Mouse (Mus musculus) induced T-regulatory cell, adult 2 months (primary cell): Measurements from ENCODE around the gene Ppm1h.
"Not testable (repeated sequence)": the region's sequence is repeated elsewhere in the genome, so short reads cannot be mapped to it uniquely, and the experiment has no call there.

Experiments used
- DNase-seq: peaks from one replicate; pipeline ENCODE4 v3.0.0-alpha.2; 2012; ENCODE audit warnings: low read depth

The Ppm1h gene

DNA sequence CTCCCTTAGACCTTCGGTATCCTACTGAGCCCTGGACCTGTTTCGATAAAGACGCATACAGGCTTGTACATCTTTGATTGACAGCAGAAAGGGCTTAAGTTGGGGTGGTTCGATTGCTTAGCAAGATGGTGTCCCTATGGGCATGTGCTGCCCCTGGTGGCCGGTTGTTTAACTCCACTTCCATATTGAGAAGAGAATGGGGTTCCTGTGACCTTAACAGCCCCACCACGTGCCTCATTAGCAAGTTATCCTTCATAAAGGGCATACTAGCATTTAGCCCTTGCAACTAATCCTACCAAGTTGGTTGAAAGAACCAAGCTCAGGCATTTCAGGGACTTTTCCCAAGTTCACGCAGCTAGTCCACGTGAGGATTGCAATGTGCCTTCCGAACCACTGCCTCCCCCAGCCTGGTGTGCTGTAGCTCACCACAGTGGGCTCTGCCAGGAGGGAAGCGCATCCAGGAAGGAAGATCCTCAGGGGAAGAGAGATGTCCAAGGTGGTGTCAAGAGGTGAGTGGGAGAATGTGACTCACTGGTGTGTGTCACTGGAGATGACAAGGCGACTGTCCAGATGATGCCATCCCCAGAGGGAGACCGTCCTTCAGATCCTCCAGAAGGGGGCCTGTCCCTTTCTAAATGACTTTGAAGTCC is 216.7 kb downstream of the Ppm1h start:
- peak; percentile 59 for DNase-seq

DNA sequence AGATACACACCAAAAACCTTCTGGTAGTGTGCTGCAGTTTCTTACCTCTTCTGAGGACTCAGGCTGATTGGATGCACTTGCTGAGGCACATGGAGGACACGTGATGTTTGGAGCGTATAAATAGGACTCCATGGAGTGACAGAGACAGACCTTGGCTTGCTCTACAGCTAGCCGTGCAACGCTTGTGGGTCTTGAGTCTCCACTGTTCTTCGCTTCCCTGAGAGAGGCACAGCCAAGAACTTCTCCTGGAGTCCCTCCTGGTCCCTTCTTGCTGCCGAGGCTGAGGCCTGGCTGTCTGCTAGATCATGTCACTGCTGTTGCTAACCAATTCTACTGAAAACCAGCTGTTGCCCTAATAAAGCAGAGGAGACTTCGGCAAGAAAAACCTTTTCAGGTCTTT is 221.4 kb downstream of the Ppm1h start:
- DNase-seq, result no peak

DNA sequence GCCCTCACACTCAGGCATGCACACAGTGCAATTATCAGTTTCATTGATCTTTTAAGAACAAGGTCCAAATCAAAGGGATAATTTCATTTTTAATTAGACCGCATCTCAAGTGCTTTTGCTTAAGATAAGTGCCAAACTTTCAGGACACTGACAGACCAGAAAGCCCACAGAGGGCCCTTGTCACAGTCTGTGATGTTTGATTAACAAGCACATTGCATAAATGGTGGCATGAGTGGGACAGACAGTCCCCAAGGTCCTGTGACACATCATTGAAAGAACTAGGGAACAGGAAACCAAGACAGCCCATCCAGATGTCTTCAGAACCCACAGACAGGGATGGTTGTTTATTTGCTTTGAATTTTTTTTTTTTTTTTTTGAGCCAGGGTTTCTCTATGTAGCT is 221.9 kb downstream of the Ppm1h start:
- no peak for DNase-seq

DNA sequence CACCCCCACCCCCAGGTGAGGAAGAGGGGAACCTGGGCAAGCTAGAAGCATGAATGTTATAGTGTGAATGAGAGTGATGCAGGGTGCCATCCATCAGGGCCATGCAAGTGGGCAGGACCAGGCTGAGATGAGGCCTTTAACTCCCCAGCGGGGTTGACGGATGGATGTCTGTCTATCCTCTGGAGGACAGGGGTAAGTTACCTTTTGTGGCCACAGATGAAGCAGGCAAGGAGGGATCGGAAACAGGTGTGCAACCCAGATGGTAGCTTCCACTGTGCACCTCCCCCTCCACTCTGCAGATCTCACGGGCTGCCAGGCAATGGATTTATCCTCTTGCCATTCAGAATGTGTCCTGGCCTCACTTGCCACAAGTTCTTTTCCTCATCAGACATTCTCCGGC is 222.8 kb downstream of the Ppm1h start:
- DNase-seq, result no peak

DNA sequence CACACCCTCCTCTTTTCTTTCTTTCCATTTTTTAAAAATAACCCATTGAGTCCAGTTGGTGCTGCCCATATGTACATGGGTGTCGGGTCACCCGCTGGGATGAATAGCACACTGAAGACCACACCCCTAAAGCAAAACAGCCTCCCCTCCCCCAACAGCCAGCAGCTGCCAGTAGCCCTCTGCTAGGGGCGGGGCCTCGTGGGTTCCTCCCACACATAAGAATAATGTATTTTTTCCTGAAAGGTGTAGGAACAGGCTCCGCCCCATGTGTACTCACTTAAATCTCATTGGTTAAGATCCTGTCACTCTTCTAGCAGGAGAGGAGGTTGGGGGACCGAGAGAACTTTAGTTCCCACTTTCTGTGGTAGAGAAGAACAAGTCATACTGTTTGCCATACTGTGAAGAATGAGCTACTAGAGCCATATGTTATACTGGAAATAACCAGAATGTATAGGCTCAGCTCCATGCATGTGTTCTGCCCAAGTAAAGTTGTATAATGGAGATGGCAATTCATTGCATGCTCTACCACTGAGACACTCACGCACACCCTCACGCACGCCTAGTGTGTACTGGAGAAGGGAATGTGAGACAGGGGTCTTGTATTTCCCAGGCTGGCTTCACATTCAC is 231.0 kb downstream of the Ppm1h start:
- DNase-seq, result no peak

DNA sequence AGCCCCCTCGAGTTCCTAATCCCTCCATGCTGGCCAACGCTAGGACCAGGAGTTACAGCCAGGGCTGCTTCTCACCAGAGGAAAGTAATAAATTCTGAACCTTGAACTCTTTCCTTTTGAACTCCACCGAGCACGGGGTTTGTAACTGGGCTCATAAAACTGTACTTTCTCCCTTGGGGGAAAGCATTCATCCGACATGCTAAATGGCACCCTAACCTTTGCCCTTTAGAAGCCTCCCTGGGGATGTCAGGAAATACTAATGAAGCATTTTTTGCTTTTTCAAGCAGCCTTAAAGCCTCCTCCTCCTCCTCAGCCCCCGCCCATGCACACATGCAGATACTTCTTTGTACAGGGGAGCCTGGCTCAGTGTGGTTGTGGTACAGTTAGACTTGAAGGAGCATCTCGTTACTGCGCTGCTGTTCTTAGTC is 232.2 kb downstream of the Ppm1h start:
- DNase-seq, result no peak

DNA sequence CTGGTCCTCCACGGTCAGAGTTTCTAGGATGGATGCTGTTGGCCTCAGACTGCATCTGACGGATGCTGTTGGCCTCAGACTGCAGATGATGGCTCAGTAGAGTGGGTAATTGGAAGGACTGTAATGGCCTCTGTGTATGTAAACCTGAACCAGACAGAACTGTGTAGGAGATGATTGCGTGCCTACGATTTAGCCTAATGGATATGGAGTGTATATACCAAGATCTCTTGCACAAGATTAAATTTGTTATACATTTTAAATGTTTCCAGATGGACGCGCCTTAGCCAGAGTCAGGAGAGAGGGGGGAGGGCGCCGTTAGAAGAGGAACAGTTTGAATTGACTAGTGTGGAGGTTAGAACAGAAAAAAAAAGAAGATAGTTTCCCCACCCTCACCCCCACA is 233.1 kb downstream of the Ppm1h start:
- no peak for DNase-seq

DNA sequence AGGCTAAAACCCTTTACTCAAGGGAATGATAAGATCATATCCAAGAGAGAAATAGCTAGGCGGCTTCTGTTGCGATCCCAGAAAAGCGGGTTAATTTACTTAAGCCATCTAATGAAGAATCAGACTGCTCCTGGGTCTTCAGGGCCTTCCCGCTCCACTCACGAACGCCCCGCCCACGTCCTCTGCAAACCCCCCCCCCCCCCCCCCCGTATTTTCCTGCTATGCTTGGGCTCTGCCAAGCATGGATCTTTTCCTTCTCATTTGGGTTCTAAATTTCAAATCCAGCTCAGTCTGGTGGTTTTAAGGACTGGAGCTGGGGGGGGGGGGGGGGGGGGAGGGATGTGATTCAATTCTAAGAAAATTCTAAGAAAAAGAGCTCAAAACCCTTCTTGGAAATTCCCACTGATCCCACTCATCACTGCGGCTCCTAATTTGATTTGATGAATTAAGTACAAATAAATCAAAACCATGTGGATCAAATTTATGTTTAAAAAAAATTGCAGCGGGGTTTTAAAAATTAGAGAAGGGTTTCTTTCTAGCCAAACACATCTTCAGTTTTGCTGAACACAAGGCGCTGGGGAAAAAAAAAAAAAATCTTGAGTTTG is 233.6 kb downstream of the Ppm1h start:
- no peak for DNase-seq

DNA sequence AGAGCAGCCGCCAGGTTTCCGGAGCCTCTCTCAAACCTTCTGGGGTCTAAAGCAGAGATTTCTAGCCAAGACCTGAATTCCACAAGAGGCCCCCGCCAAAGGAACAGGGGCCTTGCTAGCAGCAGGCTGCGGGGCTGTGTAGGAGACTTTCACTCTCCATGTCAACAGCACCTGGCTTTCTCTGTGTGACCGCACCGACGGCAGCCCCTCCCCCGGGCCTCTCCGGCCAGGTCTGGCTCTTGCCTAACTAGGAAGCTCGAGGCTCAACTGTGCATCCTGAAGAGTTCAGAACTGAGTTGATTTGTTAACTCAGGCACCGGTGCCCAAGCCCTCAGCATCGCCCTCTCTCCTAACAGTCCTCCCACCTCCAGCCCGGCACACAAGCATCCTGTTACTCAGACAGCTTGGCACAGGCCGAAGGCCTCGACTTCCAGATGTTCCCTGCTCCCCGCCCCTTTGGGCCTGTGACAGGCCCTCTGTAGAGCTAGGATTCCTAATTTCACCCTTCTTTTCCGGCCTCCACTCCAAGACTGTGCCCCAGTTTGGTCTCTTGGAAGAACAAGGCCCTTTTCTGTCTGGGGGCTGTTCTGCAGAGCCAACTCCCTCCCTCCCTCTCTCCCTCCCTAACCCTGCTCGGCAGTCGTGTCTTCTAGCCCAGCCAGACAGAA is 234.3 kb downstream of the Ppm1h start:
- DNase-seq, result no peak

DNA sequence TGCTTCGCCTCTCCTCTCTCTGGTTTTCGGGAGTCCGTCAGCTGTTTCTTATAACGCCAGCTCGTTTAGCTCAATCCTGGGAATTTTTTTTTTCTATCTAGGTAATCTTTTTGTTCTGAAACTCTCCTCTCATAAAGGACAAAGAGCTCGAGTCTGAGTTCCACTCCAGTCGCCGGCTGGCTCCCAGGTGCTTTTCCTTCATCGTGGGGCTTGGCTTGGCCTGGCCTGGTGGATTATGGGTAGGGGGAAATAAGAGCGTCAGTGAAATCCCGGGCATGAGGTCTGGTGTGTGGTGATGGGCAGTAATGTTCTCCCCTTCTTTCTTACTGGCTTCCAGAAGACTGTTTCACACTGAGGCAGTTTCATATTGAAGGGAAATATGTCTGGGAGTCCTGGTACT is 234.8 kb downstream of the Ppm1h start:
- no peak for DNase-seq

DNA sequence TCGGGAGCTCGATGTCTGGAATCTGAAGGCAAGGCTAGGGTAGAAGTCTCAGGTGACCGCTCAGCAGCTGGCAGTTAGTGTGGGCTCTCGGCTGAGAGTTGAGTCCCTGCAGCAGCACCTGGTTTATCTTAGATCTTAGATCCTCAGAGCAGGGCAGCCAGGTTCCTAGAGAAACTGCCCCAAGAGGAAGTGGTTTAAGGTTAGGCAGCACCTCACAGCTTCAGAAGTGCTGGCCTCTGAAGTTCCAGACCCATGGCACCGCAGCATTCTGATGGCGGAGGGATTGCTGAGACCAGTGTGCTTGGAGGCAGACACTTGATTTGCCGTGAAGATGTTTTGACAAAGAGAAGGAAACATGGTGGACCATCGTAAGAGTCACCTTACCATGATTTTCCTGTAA is 237.3 kb downstream of the Ppm1h start:
- DNase-seq, result peak; percentile 13

DNA sequence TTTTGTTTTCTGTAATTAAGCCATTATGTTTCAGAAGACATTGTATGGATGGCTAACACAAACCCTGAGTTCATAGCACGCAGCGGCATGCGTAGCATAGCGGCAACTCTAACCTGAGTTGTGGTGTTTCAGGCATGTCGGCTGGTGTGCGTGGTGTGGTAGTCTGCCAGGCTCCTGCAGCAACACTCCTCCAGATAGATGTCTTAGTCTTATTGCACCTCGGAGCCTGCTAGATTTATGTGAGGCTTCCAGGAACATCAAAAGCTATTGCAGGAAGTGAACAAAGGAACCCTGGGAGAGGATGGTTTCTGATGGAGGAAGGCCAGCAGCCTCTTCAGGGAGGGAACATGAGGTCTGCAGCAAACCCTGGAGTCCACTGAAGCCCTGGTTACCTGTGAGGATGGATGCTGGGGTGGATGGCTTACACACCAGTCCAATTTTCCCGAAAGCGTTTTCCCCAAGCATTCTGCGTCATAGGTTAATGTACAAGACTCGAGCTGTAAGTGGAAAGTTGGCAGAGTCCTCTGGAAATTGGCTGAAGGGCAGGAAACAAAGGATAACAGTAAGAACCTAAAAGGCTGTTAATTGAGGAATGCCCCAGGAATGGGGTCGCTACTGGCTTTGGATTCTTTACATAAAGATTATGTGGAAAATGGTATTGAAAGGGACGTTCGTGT is 239.2 kb downstream of the Ppm1h start:
- no peak for DNase-seq

DNA sequence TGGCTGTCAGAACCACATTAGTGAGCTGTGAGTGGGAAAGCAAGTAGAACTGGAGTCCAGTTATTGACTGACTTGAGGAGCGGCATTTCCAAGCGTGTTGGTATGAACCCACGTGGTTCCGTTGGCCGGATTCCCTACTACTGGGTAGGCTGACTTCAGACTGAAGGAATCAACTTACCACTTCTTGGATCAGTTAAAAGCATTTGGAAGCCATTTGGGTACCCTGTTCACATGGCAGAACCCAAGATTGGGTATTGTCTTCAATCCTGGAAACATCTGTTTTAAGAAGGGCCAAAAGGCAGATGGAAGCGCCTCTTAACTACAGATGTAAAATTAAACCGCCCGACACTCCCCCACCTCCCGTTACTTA is 239.7 kb downstream of the Ppm1h start:
- no peak for DNase-seq

DNA sequence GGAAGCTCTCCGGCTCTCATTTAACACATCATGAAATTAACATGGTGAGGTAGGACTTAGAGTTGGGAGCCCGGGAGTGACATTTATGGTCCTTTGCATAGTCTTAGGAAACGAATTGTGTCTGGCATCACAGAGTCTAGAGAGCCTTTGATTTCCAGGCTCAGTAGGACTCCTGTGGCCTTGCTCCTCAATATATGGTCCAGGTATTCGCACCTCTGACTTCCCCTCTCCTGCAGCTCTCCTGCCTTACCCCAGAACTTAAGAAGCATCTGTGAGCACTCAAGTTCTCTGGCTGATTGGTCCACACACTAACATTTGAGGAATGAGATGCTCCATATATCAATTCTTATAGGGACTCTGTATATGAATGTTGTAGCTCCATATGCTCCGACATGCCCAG is 240.2 kb downstream of the Ppm1h start:
- no peak for DNase-seq

DNA sequence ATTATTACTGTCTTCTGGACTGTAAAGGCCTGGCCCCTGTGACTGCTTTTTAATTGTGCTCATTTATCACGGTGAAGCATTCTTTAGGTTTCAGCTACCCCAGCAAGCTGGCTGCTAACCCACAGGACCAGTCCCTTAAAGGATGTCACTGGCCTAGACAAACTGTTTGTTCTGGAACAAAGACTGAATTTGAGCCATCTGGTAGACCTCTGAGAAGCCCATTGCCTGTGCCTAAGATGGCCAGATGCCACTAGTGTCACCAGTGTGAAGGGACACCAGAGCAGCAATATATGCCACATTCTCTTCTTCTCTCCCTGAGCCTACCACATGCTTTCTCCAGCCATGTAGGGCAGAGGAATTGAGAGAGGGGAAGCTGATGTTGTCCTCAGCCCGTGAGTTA is 240.9 kb downstream of the Ppm1h start:
- DNase-seq, result no peak

DNA sequence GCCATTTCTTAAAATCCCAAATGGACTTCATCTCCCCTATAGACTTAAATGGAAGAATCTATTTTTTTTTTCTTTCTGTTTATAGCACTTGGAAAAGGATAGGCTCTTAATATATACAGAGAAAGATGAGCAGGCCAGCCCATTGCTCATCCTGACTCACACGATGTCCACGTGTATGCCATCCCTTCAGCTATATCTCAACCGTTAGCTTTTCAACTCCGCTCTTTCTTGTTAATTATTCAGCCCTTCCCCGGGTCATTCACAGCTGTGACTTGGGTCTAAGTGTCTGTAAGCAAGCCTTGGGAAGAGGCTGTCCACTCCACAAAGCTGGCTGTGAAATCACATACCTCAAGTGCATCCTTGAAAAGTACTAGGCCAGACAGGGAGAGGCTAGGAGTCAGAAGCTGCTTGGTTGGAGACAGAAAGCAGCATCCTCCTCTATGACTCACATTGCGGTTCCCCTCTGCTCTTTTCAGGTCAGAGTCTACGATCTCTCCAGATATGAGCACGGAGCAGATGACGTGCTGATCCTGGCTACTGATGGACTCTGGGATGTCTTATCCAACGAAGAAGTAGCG is 241.7 kb downstream of the Ppm1h start:
- no peak for DNase-seq

DNA sequence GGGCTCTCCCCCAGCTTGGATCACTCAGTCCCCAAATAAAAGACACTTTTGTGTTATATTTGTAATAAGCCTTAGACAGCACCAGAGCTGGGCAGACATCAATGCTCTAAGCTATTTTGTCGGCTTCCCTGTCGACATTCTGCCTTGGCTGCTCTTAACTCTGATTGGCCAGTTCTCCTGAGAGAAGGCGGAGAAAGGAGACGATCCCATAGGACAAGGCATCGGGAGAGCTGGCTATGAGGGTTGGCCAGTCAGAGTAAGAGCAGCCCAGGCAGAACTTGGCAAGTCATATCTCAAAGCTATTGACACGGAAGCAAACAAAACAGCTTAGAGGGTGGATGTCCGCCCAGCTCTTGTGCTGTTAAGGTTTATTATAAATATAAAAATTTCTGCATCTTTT is 243.7 kb downstream of the Ppm1h start:
- DNase-seq, result no peak

DNA sequence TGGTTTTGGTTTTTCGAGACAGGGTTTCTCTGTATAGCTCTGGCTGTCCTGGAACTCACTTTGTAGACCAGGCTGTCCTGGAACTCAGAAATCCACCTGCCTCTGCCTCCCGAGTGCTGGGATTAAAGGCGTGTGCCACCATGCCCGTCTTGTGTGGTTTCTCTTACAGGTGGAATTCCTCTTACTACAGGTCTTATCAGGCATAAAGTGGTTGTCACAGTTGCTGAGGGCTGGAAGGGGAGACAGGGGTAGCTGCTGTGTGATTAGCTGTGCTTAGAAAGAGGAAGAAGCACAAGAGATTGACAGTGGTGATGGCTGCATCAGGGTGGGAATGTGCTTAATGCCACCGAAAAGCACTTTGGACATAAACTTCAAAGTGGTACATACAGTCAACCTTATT is 246.0 kb downstream of the Ppm1h start:
- not testable (repeated sequence) for DNase-seq

DNA sequence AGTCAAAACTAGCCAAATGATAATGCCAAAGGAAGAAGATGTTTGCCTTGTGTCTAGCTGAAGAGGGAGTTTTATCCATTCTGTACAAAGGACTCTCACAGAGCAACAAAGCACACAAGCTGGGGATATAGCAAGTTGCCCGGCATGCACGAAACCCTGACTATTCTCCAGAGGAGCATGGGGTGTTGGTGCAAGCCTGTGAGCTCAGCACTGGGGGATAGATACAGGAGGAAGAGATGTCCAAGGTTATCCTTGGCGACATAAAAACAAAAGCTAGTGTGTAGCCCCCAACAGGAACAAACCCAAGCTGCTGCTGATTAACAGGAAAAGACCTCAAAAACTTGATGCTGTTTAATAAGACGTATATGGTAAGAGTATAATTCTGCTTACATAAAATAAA is 247.7 kb downstream of the Ppm1h start:
- no peak for DNase-seq

DNA sequence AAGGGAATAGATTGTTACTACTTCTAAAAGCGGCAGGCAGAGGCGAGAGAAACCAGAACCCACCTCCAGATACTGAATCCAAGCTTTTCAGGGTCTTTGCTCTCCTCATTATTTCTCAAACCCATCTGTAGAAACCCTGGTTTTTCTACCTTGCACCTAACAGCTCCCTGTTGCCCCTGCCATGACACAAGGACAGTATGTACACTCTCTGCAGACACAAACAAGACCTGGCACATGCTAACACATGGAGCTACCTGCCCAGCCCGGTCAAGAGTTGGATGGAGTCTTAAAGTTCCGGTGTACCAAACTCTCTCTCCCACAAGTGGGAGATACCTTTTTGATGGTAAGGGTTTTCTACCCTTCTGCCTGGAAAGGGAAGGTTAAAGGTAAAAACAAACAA is 252.0 kb downstream of the Ppm1h start:
- no peak for DNase-seq

DNA sequence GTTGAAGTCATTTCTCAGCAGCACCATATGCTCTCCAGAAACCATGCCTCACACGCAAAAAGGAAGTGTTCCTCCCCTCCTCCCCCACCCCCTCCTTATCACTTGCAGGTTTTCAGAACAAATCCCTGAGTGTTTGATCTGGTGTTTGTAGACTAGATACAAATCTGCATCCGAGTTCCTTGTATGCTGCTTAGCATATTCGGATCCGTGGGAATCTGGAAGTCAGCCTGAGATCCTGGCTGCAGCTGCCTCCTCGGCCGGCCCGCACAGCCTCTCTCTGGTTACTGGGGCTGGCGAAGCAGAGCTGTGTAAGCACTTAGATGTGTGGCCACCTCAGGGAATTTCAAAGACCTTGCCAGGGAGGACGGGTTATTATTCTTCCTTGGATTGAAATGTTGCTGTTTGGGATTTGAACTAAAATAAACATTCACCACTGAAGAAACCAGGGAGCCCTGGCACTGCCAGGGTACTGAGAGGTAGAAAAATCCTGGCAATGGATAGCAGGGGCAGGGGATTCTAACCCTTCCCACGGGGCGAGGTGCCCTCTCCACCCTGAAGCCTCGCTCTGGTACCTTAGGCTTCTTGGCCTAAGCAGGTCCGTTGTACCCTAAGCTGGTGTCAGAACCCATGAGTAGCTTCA is 252.8 kb downstream of the Ppm1h start:
- DNase-seq, result no peak
